Mouse (Mus musculus) heart, embryonic 16.5 days (tissue): ENCODE measurements around the gene Ccdc97. TPM values are rescaled to one million over a fixed set of nuclear protein-coding genes. Genes with fewer than 3 reads are reported as not detected.

Experiments used
- ATAC-seq: fragments of 200-750 bp; cut with Nextera tagmentation; replicated peaks from 2 replicates; pipeline ENCODE4 v1.8.0; 2017; ENCODE audit warnings: moderate number of reproducible peaks; ENCODE audit not compliant: insufficient read depth, low FRiP score; ENCODE audit errors: extremely low read depth
- H3K27ac ChIP-seq: fragments of 300-500 bp; sonication (generic); 2 replicates; pipeline ENCODE4 v1.5.1; 2014; ENCODE audit warnings: mild to moderate bottlenecking, low read length, control low read depth, moderate library complexity
- H3K27me3 ChIP-seq: fragments of 300-500 bp; sonication (generic); 2 replicates; pipeline ENCODE4 v1.6.1; 2014; ENCODE audit warnings: low read length, mixed read lengths; ENCODE audit not compliant: control insufficient read depth, insufficient read depth
- H3K36me3 ChIP-seq: fragments of 300-500 bp; sonication (generic); 2 replicates; pipeline ENCODE4 v1.6.1; 2014; ENCODE audit not compliant: control insufficient read depth, insufficient read depth
- H3K4me1 ChIP-seq: fragments of 300-500 bp; sonication (generic); 2 replicates; pipeline ENCODE4 v1.6.1; 2014; ENCODE audit warnings: low read length, mixed read lengths; ENCODE audit not compliant: control insufficient read depth, insufficient read depth
- H3K4me2 ChIP-seq: fragments of 300-500 bp; sonication (generic); 2 replicates; pipeline ENCODE4 v1.6.1; 2014; ENCODE audit warnings: low read depth, mild to moderate bottlenecking, control low read depth, low read length
- H3K4me3 ChIP-seq: fragments of 300-500 bp; sonication (generic); 2 replicates; pipeline ENCODE4 v1.5.1; 2014; ENCODE audit warnings: mild to moderate bottlenecking, control low read depth, low read length
- H3K9ac ChIP-seq: fragments of 300-500 bp; sonication (generic); 2 replicates; pipeline ENCODE4 v1.6.1; 2014; ENCODE audit warnings: low read length, control low read depth
- H3K9me3 ChIP-seq: fragments of 300-500 bp; sonication (generic); replicated peaks from 2 replicates; pipeline ENCODE4 v1.6.1; 2016; ENCODE audit warnings: low read length; ENCODE audit not compliant: control insufficient read depth
- WGBS: fragments of 180-500 bp; shearing (Covaris S2); extraction: QIAGEN DNeasy Blood & Tissue Kit; methylation state at CpG from one replicate; pipeline ENCODE4 v1.1.7; 2014; 5-methylcytosine and 5-hydroxymethylcytosine counted together
- polyA plus RNA-seq: library from polyadenylated mRNA; unstranded; fragments of >200 nt; fragmentation: Nextera tagmentation; extraction: Ambion mirVana; gene quantifications from 2 replicates; pipeline ENCODE4 v1.2.1, GENCODE M21; 2015

The Ccdc97 gene
- polyA plus RNA-seq, 1 experiment from 2014 or later = 23.0 TPM

DNA sequence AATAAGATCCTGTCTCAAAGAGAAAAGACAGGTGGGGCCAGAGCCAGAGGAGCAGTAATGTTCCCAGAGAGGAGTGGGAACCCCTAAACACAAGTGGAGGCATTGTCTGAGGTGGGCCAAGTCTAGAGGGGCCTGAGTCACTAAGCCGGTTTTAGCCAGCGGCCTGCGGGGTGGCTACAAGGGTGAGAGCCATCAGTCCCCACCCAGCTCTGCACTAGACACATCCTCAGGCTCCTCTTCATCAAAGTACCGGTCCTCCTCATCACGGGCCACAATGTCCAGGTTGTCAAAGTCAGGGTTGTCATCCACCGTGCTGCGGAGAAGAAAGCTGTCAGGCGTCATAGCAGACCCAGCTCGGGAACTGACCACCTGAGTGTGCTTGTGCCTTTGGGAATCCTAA lies 6.1 kb downstream of the Ccdc97 start:
- peaks cover 37% of the 10 kb centered on the region for H3K4me1 ChIP-seq
- no peak overlapping the region for H3K27ac ChIP-seq
- no peaks in the 10 kb centered on the region for H3K9me3 ChIP-seq
- no peak for ATAC-seq
- H3K4me3 ChIP-seq = no peak overlapping the region
- WGBS = 85% methylated on average over 9 of the region's 9 CpGs
- H3K27me3 ChIP-seq = no peaks in the 10 kb centered on the region
- H3K9ac ChIP-seq = no peak overlapping the region
- no peak overlapping the region for H3K4me2 ChIP-seq
- peaks cover 38% of the 10 kb centered on the region for H3K36me3 ChIP-seq

GRCm38 (mm10) chr7:25711731-25712197 lies 7.1 kb downstream of the Ccdc97 start:
- ATAC-seq = peak; percentile 11; the same call in 1 of the 2 replicates
- H3K27ac ChIP-seq = peak overlapping the region; percentile 58

GRCm38 (mm10) chr7:25711165-25711564 lies 7.7 kb downstream of the Ccdc97 start:
- 52% methylated on average over 5 of the region's 5 CpGs for WGBS
- H3K4me3 ChIP-seq = no peak overlapping the region
- H3K27me3 ChIP-seq = no peaks in the 10 kb centered on the region
- no peak overlapping the region for H3K9ac ChIP-seq
- H3K4me1 ChIP-seq = peaks cover 41% of the 10 kb centered on the region
- peaks cover 37% of the 10 kb centered on the region for H3K36me3 ChIP-seq
- H3K9me3 ChIP-seq = no peaks in the 10 kb centered on the region
- peak overlapping the region; percentile 58 for H3K27ac ChIP-seq
- no peak overlapping the region for H3K4me2 ChIP-seq
- ATAC-seq = no peak

More at GRCm38 (mm10) chr7:25711731-25712197, 7.1 kb downstream of the Ccdc97 start:
- WGBS = 13% methylated on average over 7 of the region's 7 CpGs
- no peaks in the 10 kb centered on the region for H3K9me3 ChIP-seq
- no peaks in the 10 kb centered on the region for H3K27me3 ChIP-seq
- peaks cover 36% of the 10 kb centered on the region for H3K4me1 ChIP-seq
- H3K4me3 ChIP-seq = no peak overlapping the region
- H3K36me3 ChIP-seq = peaks cover 38% of the 10 kb centered on the region
- no peak overlapping the region for H3K4me2 ChIP-seq
- 0 out of 2 replicates have a peak overlapping the region, but pooled peaks have one; percentile 41 for H3K9ac ChIP-seq

DNA sequence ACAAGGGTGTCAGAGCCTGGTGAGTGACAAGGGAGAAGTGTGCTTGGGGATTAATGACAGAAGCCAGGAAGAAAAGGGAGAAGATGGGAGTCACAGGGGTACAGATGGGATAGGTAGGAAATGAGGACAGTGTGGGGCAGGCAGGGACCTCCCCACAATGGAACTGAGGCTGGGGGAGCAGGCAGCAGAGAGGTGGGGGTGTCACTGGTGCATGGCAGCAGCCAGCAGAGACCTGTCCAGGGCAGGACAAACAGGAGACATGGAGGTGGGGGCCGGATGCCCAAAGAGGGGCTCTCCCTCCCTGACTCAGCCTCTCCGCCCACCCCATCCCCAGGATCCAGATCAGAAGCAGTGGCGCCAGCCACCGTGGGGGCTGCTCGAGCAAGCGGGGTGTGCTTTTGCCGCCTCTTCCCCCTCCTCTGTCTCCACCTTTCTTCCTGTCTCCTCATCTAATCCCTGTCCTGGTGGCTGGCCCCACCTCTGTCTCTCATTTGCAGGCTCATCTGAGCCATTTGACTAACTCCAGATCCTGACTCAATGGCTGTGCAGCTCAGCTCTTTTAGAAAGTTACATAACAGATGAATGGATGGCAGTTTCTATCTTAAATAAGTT lies 8.3 kb downstream of the Ccdc97 start:
- WGBS = 7% methylated on average over 7 of the region's 7 CpGs
- peak overlapping the region; percentile 56 for H3K4me2 ChIP-seq
- H3K9ac ChIP-seq = peak overlapping the region; percentile 68
- no peak; the same call in 1 of the 2 replicates for ATAC-seq
- H3K9me3 ChIP-seq = no peaks in the 10 kb centered on the region
- peaks cover 46% of the 10 kb centered on the region for H3K4me1 ChIP-seq
- H3K27ac ChIP-seq = peak overlapping the region; percentile 62
- H3K27me3 ChIP-seq = no peaks in the 10 kb centered on the region
- peaks cover 33% of the 10 kb centered on the region for H3K36me3 ChIP-seq
- H3K4me3 ChIP-seq = peak overlapping the region; percentile 16; the same call in 1 of the 2 replicates

- peak; percentile 32; the same call in 1 of the 2 replicates for ATAC-seq
- no peaks in the 10 kb centered on the region for H3K27me3 ChIP-seq
- WGBS = 13% methylated on average over 12 of the region's 12 CpGs
- H3K4me1 ChIP-seq = peaks cover 51% of the 10 kb centered on the region
- H3K4me3 ChIP-seq = peak overlapping the region; percentile 16
- peaks cover 26% of the 10 kb centered on the region for H3K36me3 ChIP-seq
- peak overlapping the region; percentile 56 for H3K4me2 ChIP-seq
- H3K9ac ChIP-seq = peak overlapping the region; percentile 68
- H3K9me3 ChIP-seq = no peaks in the 10 kb centered on the region
- peak overlapping the region; percentile 62 for H3K27ac ChIP-seq
Observed at GRCm38 (mm10) chr7:25709961-25710360, 8.9 kb downstream of the Ccdc97 start.

DNA sequence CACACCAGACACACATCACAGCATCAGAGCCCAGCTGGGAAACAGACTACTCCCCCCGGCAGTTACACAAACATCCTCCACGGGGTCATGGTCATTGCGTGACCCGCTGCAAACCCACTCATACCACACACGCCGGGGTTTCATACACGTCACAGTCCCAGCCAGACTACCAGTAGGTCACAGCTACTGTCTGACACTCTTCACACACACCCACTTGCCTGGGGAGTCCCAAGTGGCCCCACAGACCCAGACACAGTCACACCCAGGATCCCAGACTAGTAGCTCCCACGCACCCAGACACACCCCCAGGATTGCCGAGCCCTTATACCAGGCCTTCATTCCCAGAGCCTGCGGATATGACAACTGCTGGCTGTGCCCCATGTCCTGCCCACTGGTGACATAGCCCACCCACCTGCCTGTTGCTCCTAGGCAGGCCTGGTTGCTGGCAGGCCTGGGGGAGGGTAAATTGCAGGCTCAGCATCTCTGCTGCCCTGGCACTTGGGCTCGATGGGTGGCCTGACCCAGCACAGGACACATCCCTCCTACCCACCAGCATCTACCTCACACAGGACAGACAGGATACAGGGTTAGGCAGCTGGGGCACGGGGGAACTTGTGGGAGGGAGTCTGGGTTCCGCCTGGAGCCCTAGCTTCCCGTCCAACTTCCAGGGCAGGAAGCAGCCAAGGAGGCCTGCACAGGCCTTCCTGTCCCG lies 11.2 kb downstream of the Ccdc97 start:
- peak; percentile 24 for ATAC-seq
- H3K36me3 ChIP-seq = peaks cover 5% of the 10 kb centered on the region
- peak overlapping the region; percentile 83 for H3K27ac ChIP-seq
- no peak overlapping the region for H3K4me3 ChIP-seq
- WGBS = 44% methylated on average over 15 of the region's 15 CpGs
- no peak overlapping the region for H3K4me2 ChIP-seq
- H3K9me3 ChIP-seq = no peaks in the 10 kb centered on the region
- H3K27me3 ChIP-seq = no peaks in the 10 kb centered on the region
- H3K9ac ChIP-seq = 0 out of 2 replicates have a peak overlapping the region, but pooled peaks have one; percentile 17
- peaks cover 65% of the 10 kb centered on the region for H3K4me1 ChIP-seq

GRCm38 (mm10) chr7:25706578-25707170 lies 12.2 kb downstream of the Ccdc97 start:
- H3K4me3 ChIP-seq = no peak overlapping the region
- H3K4me2 ChIP-seq = no peak overlapping the region
- no peak overlapping the region for H3K9ac ChIP-seq
- WGBS = 45% methylated on average over 7 of the region's 7 CpGs
- H3K27me3 ChIP-seq = no peaks in the 10 kb centered on the region
- H3K9me3 ChIP-seq = peaks cover 5% of the 10 kb centered on the region
- peaks cover 8% of the 10 kb centered on the region for H3K36me3 ChIP-seq
- peaks cover 55% of the 10 kb centered on the region for H3K4me1 ChIP-seq
- no peak for ATAC-seq
- peak overlapping the region; percentile 83 for H3K27ac ChIP-seq

GRCm38 (mm10) chr7:25705801-25706251 lies 13.1 kb downstream of the Ccdc97 start:
- Histone ChIP-seq H3K36me3 (peaks cover 13% of the 10 kb centered on the region), H3K4me2 (no peak overlapping the region), H3K9ac (no peak overlapping the region), H3K9me3 (peaks cover 5% of the 10 kb centered on the region), H3K4me3 (no peak overlapping the region), H3K27ac (peak overlapping the region; percentile 83), H3K27me3 (no peaks in the 10 kb centered on the region), H3K4me1 (peaks cover 46% of the 10 kb centered on the region)
- 53% methylated on average over 6 of the region's 6 CpGs for WGBS
- ATAC-seq = 0 out of 2 replicates have a peak, but pooled peaks have one; percentile 4
